Mouse (Mus musculus) forebrain, embryonic 16.5 days (tissue): ENCODE data around the gene Sub1. TPM values are rescaled to one million over a fixed set of nuclear protein-coding genes. Genes with fewer than 3 reads are reported as not detected.

Experiments used
- ATAC-seq: fragments of 200-750 bp; cut with Nextera tagmentation; 2 replicates; pipeline ENCODE4 v1.8.0; 2017; ENCODE audit warnings: mild to moderate bottlenecking, moderate library complexity
- H3K27ac ChIP-seq: fragments of 300-500 bp; sonication (generic); 2 replicates; pipeline ENCODE4 v1.5.1; 2014; ENCODE audit warnings: low read length, control low read depth
- H3K27me3 ChIP-seq: fragments of 300-500 bp; sonication (generic); replicated peaks from 2 replicates; pipeline ENCODE4 v1.6.1; 2014; ENCODE audit warnings: low read length; ENCODE audit not compliant: control insufficient read depth, insufficient read depth
- H3K36me3 ChIP-seq: fragments of 300-500 bp; sonication (generic); 2 replicates; pipeline ENCODE4 v1.6.1; 2014; ENCODE audit not compliant: control insufficient read depth, insufficient read depth
- H3K4me1 ChIP-seq: fragments of 300-500 bp; sonication (generic); replicated peaks from 2 replicates; pipeline ENCODE4 v1.6.1; 2014; ENCODE audit warnings: low read length; ENCODE audit not compliant: control insufficient read depth, insufficient read depth
- H3K4me2 ChIP-seq: fragments of 300-500 bp; sonication (generic); 2 replicates; pipeline ENCODE4 v1.6.1; 2014; ENCODE audit warnings: mild to moderate bottlenecking, low read length, control low read depth
- H3K4me3 ChIP-seq: fragments of 300-500 bp; sonication (generic); replicated peaks from 2 replicates; pipeline ENCODE4 v1.5.1; 2014; ENCODE audit warnings: mild to moderate bottlenecking, low read length, control low read depth
- H3K9ac ChIP-seq: fragments of 300-500 bp; sonication (generic); replicated peaks from 2 replicates; pipeline ENCODE4 v1.6.1; 2014; ENCODE audit warnings: low read depth, low read length, control low read depth
- H3K9me3 ChIP-seq: fragments of 300-500 bp; sonication (generic); 2 replicates; pipeline ENCODE4 v1.6.1; 2016; ENCODE audit warnings: low read length; ENCODE audit not compliant: control insufficient read depth
- WGBS: fragments of 180-500 bp; shearing (Covaris S2); extraction: QIAGEN DNeasy Blood & Tissue Kit; methylation state at CpG from one replicate; pipeline ENCODE4 v1.1.7; 2014; 5-methylcytosine and 5-hydroxymethylcytosine counted together
- polyA plus RNA-seq: library from polyadenylated mRNA; unstranded; fragments of >200 nt; fragmentation: Nextera tagmentation; extraction: Ambion mirVana; gene quantifications from 2 replicates; pipeline ENCODE4 v1.2.1, GENCODE M21; 2015

The Sub1 gene
- polyA plus RNA-seq, 1 experiment from 2014 or later: 464 TPM

GRCm38 (mm10) chr15:11959716-11960115 lies 37.1 kb downstream of the Sub1 start:
- Histone ChIP-seq H3K4me1 (no peaks in the 10 kb centered on the region), H3K9ac (no peak overlapping the region), H3K27ac (no peak overlapping the region), H3K4me3 (no peak overlapping the region), H3K9me3 (no peaks in the 10 kb centered on the region), H3K4me2 (no peak overlapping the region), H3K36me3 (no peaks in the 10 kb centered on the region), H3K27me3 (no peaks in the 10 kb centered on the region)
- ATAC-seq: no peak
- 89% methylated on average over 3 of the region's 3 CpGs for WGBS

GRCm38 (mm10) chr15:11956129-11956528 lies 40.7 kb downstream of the Sub1 start:
- Histone ChIP-seq H3K36me3 (no peaks in the 10 kb centered on the region), H3K4me1 (no peaks in the 10 kb centered on the region), H3K4me2 (no peak overlapping the region), H3K27ac (no peak overlapping the region), H3K9me3 (no peaks in the 10 kb centered on the region), H3K27me3 (no peaks in the 10 kb centered on the region), H3K9ac (no peak overlapping the region), H3K4me3 (no peak overlapping the region)
- 92% methylated on average over 7 of the region's 7 CpGs for WGBS
- no peak for ATAC-seq

GRCm38 (mm10) chr15:11954190-11954589 lies 42.6 kb downstream of the Sub1 start:
- WGBS: 51% methylated on average over 4 of the region's 4 CpGs
- H3K4me2 ChIP-seq: no peak overlapping the region
- H3K4me1 ChIP-seq: no peaks in the 10 kb centered on the region
- H3K9ac ChIP-seq: no peak overlapping the region
- H3K27me3 ChIP-seq: no peaks in the 10 kb centered on the region
- H3K36me3 ChIP-seq: no peaks in the 10 kb centered on the region
- no peak for ATAC-seq
- no peak overlapping the region for H3K27ac ChIP-seq
- H3K9me3 ChIP-seq: no peaks in the 10 kb centered on the region
- H3K4me3 ChIP-seq: no peak overlapping the region

GRCm38 (mm10) chr15:11952159-11952558 lies 44.6 kb downstream of the Sub1 start:
- H3K9ac ChIP-seq: no peak overlapping the region
- H3K27ac ChIP-seq: no peak overlapping the region
- no peaks in the 10 kb centered on the region for H3K4me1 ChIP-seq
- WGBS: 84% methylated on average over 3 of the region's 3 CpGs
- H3K27me3 ChIP-seq: no peaks in the 10 kb centered on the region
- no peaks in the 10 kb centered on the region for H3K36me3 ChIP-seq
- no peak overlapping the region for H3K4me3 ChIP-seq
- no peaks in the 10 kb centered on the region for H3K9me3 ChIP-seq
- no peak for ATAC-seq
- no peak overlapping the region for H3K4me2 ChIP-seq

- no peaks in the 10 kb centered on the region for H3K4me1 ChIP-seq
- WGBS: 97% methylated on average over 7 of the region's 7 CpGs
- H3K27me3 ChIP-seq: no peaks in the 10 kb centered on the region
- no peak for ATAC-seq
- no peaks in the 10 kb centered on the region for H3K9me3 ChIP-seq
- H3K9ac ChIP-seq: no peak overlapping the region
- H3K4me2 ChIP-seq: no peak overlapping the region
- H3K36me3 ChIP-seq: no peaks in the 10 kb centered on the region
- H3K27ac ChIP-seq: no peak overlapping the region
- no peak overlapping the region for H3K4me3 ChIP-seq
These were observed 45.6 kb downstream of the Sub1 start for GRCm38 (mm10) chr15:11951181-11951580.

- Histone ChIP-seq H3K4me1 (no peaks in the 10 kb centered on the region), H3K27me3 (no peaks in the 10 kb centered on the region), H3K4me3 (no peak overlapping the region), H3K4me2 (no peak overlapping the region), H3K36me3 (no peaks in the 10 kb centered on the region), H3K9me3 (no peaks in the 10 kb centered on the region), H3K27ac (no peak overlapping the region), H3K9ac (no peak overlapping the region)
- ATAC-seq: no peak
- 93% methylated on average over 10 of the region's 10 CpGs for WGBS
These were observed 46.6 kb downstream of the Sub1 start for GRCm38 (mm10) chr15:11950144-11950543.

- no peak for ATAC-seq
- H3K36me3 ChIP-seq: no peaks in the 10 kb centered on the region
- H3K27me3 ChIP-seq: no peaks in the 10 kb centered on the region
- no peaks in the 10 kb centered on the region for H3K9me3 ChIP-seq
- no peaks in the 10 kb centered on the region for H3K4me1 ChIP-seq
- no peak overlapping the region for H3K4me3 ChIP-seq
- no peak overlapping the region for H3K27ac ChIP-seq
- WGBS: 89% methylated on average over 3 of the region's 3 CpGs
- no peak overlapping the region for H3K9ac ChIP-seq
- H3K4me2 ChIP-seq: no peak overlapping the region
These were observed 47.3 kb downstream of the Sub1 start for GRCm38 (mm10) chr15:11949490-11949889.

- 0 out of 2 replicates have a peak, but pooled peaks have one; percentile 43 for ATAC-seq
- no peaks in the 10 kb centered on the region for H3K36me3 ChIP-seq
- no peak overlapping the region for H3K27ac ChIP-seq
- WGBS: 24% methylated on average over 5 of the region's 5 CpGs
- H3K4me2 ChIP-seq: no peak overlapping the region
- no peaks in the 10 kb centered on the region for H3K9me3 ChIP-seq
- H3K4me3 ChIP-seq: no peak overlapping the region
- H3K4me1 ChIP-seq: peaks cover 5% of the 10 kb centered on the region; the same call in 1 of the 2 replicates
- no peaks in the 10 kb centered on the region for H3K27me3 ChIP-seq
- no peak overlapping the region for H3K9ac ChIP-seq
These were observed 55.9 kb downstream of the Sub1 start for GRCm38 (mm10) chr15:11940855-11941254.
